Mouse (Mus musculus) brown adipose tissue, adult 24 weeks (tissue): Measurements from ENCODE around the gene Gata1. TPM values are rescaled to one million over a fixed set of nuclear protein-coding genes. Genes with fewer than 3 reads are reported as not detected.
A peak's percentile ranks its signal among the peaks of the same experiment; 100 is the strongest.
"Not testable (repeated sequence)": the region's sequence is repeated elsewhere in the genome, so short reads cannot be mapped to it uniquely, and the experiment has no call there.

ENCODE experiments used
- H3K27ac ChIP-seq: fragments of 200-500 bp; replicated peaks from 2 replicates; pipeline ENCODE4 v1.5.1; 2012; ENCODE audit warnings: low read depth, mild to moderate bottlenecking, low read length
- H3K4me1 ChIP-seq: fragments of 200-500 bp; 2 replicates; pipeline ENCODE4 v1.6.1; 2012; ENCODE audit warnings: low read length, mixed read lengths; ENCODE audit not compliant: control insufficient read depth, insufficient read depth, insufficient read length
- H3K4me3 ChIP-seq: fragments of 200-500 bp; 2 replicates; pipeline ENCODE4 v1.5.1; 2012; ENCODE audit warnings: low read depth, mild to moderate bottlenecking, low read length, moderate library complexity; ENCODE audit not compliant: insufficient read depth
- polyA plus RNA-seq: library from polyadenylated mRNA; stranded (reverse); fragments of >200 nt; gene quantifications from 2 replicates; pipeline ENCODE4 v1.2.4, GENCODE M21; 2012; ENCODE audit not compliant: missing spikeins, insufficient read depth, insufficient read length

Gata1 gene
- polyA plus RNA-seq, 1 experiment: not detected

DNA sequence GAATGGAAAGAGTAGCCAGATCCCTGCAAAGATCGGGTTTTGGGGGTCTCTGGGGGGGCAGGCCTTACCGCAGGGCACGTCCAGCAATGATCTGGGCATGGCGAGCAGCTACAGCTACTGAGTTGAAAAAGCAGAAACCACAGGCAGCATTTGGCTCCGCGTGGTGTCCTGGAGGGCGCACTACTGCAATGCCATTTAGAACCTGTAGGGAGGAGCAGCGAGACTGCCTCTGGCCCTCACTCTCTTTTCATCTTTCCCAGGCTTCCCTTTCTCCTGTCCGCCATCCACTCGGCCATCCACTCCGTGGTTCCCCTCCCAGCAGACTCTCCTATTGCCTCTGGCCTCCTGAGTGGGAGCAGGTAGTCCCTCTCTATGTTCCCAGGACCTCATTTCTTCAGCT lies 41.0 kb downstream of the Gata1 start:
- no peak overlapping the region for H3K4me3 ChIP-seq
- H3K27ac ChIP-seq: no peak overlapping the region
- no peaks in the 10 kb centered on the region for H3K4me1 ChIP-seq

GRCm38 (mm10) chrX:7928270-7928790 lies 49.5 kb downstream of the Gata1 start, which contains the start of gene Eras:
Eras (minus strand) TSS chrX:7928607.
- Histone ChIP-seq H3K27ac (no peak within 1 kb of the TSS), H3K4me3 (0 out of 2 replicates have a peak within 1 kb of the TSS, but pooled peaks have one; percentile 13), H3K4me1 (no peaks in the 10 kb centered on the region)

- peak overlapping the region; percentile 13; the same call in 1 of the 2 replicates for H3K4me3 ChIP-seq
- H3K4me1 ChIP-seq: no peaks in the 10 kb centered on the region
These were observed 50.8 kb downstream of the Gata1 start for GRCm38 (mm10) chrX:7927116-7927515.

GRCm38 (mm10) chrX:7926266-7926665 lies 51.6 kb downstream of the Gata1 start:
- Histone ChIP-seq H3K27ac (no peak overlapping the region), H3K4me1 (no peaks in the 10 kb centered on the region), H3K4me3 (no peak overlapping the region)

More at GRCm38 (mm10) chrX:7927116-7927515, 50.8 kb downstream of the Gata1 start:
- no peak overlapping the region for H3K27ac ChIP-seq

GRCm38 (mm10) chrX:7922032-7922431 lies 55.8 kb downstream of the Gata1 start:
- Histone ChIP-seq H3K4me1 (no peaks in the 10 kb centered on the region), H3K4me3 (peak overlapping the region; percentile 20; the same call in 1 of the 2 replicates), H3K27ac (no peak overlapping the region)

- Histone ChIP-seq H3K4me1 (no peaks in the 10 kb centered on the region), H3K4me3 (no peak within 1 kb of the TSS), H3K27ac (no peak within 1 kb of the TSS)
These were observed 58.1 kb downstream of the Gata1 start, which contains the start of gene Pcsk1n for GRCm38 (mm10) chrX:7919601-7920383. Pcsk1n (plus strand) TSS chrX:7919822.

DNA sequence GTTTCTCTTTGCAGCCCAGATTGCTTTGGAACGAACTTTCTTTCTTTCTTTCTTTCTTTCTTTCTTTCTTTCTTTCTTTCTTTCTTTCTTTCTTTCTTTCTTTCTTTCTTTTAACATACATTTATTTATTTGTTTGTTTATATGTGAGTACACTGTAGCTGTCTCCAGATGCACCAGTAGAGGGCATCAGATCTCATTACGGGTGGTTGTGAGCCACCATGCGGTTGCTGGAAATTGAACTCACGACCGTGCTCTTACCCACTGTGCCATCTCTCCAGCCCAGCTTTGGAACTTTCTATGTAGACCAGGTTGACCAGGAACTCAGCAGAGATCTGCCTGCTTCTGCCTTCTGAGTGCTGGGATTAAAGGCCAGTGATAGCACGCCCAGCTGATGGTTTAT lies 59.9 kb downstream of the Gata1 start:
- H3K27ac ChIP-seq, H3K4me1 ChIP-seq, H3K4me3 ChIP-seq: not testable (repeated sequence)

DNA sequence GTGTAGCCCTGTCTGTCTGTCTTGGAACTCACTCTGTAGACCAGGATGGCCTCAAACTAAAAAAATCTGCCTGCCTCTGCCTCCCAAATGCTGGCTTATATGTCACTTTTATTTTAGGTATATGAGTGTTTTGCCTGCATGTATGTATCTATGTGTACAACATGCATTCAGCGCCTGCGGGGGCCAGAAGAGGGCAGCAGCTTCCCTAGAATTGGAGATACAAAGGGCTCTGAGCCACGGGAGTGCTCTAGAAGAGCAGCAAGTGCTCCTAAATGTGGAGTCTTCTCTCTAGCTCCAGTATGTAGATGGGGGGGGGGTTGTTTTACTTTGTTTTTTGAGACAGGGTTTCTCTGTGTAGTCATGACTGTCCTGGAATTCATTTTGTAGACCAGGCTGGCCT lies 62.2 kb downstream of the Gata1 start:
- H3K4me1 ChIP-seq: not testable (repeated sequence)

GRCm38 (mm10) chrX:7910473-7910872 lies 67.4 kb downstream of the Gata1 start:
- Histone ChIP-seq H3K27ac (no peak overlapping the region), H3K4me3 (no peak overlapping the region), H3K4me1 (no peaks in the 10 kb centered on the region)

More for the DNA sequence above, 62.2 kb downstream of the Gata1 start:
- not testable (repeated sequence) for H3K4me3 ChIP-seq, H3K27ac ChIP-seq

Other genes with a start within 250 kb of the Gata1 start
- gene Praf2, start 249.6 kb downstream of the Gata1 start, polyA plus RNA-seq: 10.2 and 10.8 TPM in 2 replicates
- gene Ccdc120, start 227.2 kb downstream of the Gata1 start, polyA plus RNA-seq: not detected in 2 replicates
- gene Tfe3, start 215.5 kb downstream of the Gata1 start, polyA plus RNA-seq: 22.3 and 27.5 TPM in 2 replicates
- 18.6 and 19.2 TPM in 2 replicates for gene Gripap1, start 188.3 kb downstream of the Gata1 start, polyA plus RNA-seq
- gene Kcnd1, start 155.8 kb downstream of the Gata1 start, polyA plus RNA-seq: 0.21 TPM in 1 of 2 replicates, not detected in the other
- 14.1 and 23.4 TPM in 2 replicates for gene Otud5, start 136.7 kb downstream of the Gata1 start, polyA plus RNA-seq
- 1.7 and 2.0 TPM in 2 replicates for gene Pim2, start 99.8 kb downstream of the Gata1 start, polyA plus RNA-seq
- 9.2 and 15.3 TPM in 2 replicates for gene Slc35a2, start 94.0 kb downstream of the Gata1 start, polyA plus RNA-seq
- 25.0 and 29.5 TPM in 2 replicates for gene Pqbp1, start 78.8 kb downstream of the Gata1 start, polyA plus RNA-seq
- 47.7 and 50.3 TPM in 2 replicates for gene Timm17b, start 78.7 kb downstream of the Gata1 start, polyA plus RNA-seq
- not detected in 2 replicates for gene Gm10491, start 70.2 kb downstream of the Gata1 start, polyA plus RNA-seq
- not detected in 2 replicates for gene Gm10490, start 68.5 kb downstream of the Gata1 start, polyA plus RNA-seq
- not detected in 2 replicates for gene Pcsk1n, start 58.2 kb downstream of the Gata1 start, polyA plus RNA-seq
- gene Eras, start 49.5 kb downstream of the Gata1 start, polyA plus RNA-seq: not detected in 2 replicates
- 7.6 and 11.6 TPM in 2 replicates for gene Hdac6, start 30.2 kb downstream of the Gata1 start, polyA plus RNA-seq
- gene Glod5, start 40.4 kb upstream of the Gata1 start, polyA plus RNA-seq: not detected in 2 replicates
- gene Suv39h1, start 96.7 kb upstream of the Gata1 start, polyA plus RNA-seq: 1.6 and 2.6 TPM in 2 replicates
- 1.1 and 1.5 TPM in 2 replicates for gene Was, start 112.4 kb upstream of the Gata1 start, polyA plus RNA-seq
- gene Wdr13, start 154.8 kb upstream of the Gata1 start, polyA plus RNA-seq: 19.6 and 24.5 TPM in 2 replicates
- 188 and 247 TPM in 2 replicates for gene Rbm3, start 167.8 kb upstream of the Gata1 start, polyA plus RNA-seq
- 3.2 and 4.2 TPM in 2 replicates for gene Tbc1d25, start 198.1 kb upstream of the Gata1 start, polyA plus RNA-seq
- 36.2 and 45.9 TPM in 2 replicates for gene Ebp, start 215.4 kb upstream of the Gata1 start, polyA plus RNA-seq
- 6.0 and 7.3 TPM in 2 replicates for gene Porcn, start 228.5 kb upstream of the Gata1 start, polyA plus RNA-seq